Mouse (Mus musculus) MEL (cell line): Measurements from ENCODE around the gene Abca13.

Experiments
- CTCF ChIP-seq, 3 experiments: IDR thresholded peaks in 2 of 3; conservative IDR thresholded peaks in 1 of 3; 2 replicates each; pipeline ENCODE4 v1.5.1; 2011 to 2012; ENCODE audit warnings: low read length in 3 of 3, low read depth in 2 of 3, mild to moderate bottlenecking in 2 of 3, improper control_type of control experiment in 1 of 3, inconsistent platforms in 1 of 3, mixed read lengths in 1 of 3, moderate library complexity in 1 of 3; ENCODE audit not compliant: control insufficient read depth in 1 of 3, insufficient read depth in 1 of 3, poor library complexity in 1 of 3, severe bottlenecking in 1 of 3
- GABPA ChIP-seq: IDR thresholded peaks from 2 replicates; pipeline ENCODE4 v1.6.1; 2012; ENCODE audit warnings: low read depth, mild to moderate bottlenecking, inconsistent platforms, low read length, improper control_type of control experiment, moderate library complexity
- HCFC1 ChIP-seq: IDR thresholded peaks from 2 replicates; pipeline ENCODE4 v1.6.1; 2012; ENCODE audit warnings: low read depth, mild to moderate bottlenecking, inconsistent platforms, low read length, improper control_type of control experiment, moderate library complexity
- MEF2A ChIP-seq: IDR thresholded peaks from 2 replicates; pipeline ENCODE4 v1.6.1; 2014; ENCODE audit warnings: low read depth, mild to moderate bottlenecking, inconsistent platforms, low read length, improper control_type of control experiment; ENCODE audit not compliant: poor library complexity, insufficient replicate concordance, severe bottlenecking; ENCODE audit errors: extremely low read depth
- MYC ChIP-seq: IDR thresholded peaks from 2 replicates; pipeline ENCODE4 v1.6.1; 2011; ENCODE audit warnings: low read depth, mild to moderate bottlenecking, low read length, improper control_type of control experiment, moderate library complexity
- POLR2A ChIP-seq, 2 experiments: IDR thresholded peaks; 2 replicates each; pipeline ENCODE4 v1.6.1; 2011 to 2012; ENCODE audit warnings: low read length in 2 of 2, mild to moderate bottlenecking in 2 of 2, control low read depth in 1 of 2, improper control_type of control experiment in 1 of 2, low read depth in 1 of 2, moderate library complexity in 1 of 2; ENCODE audit not compliant: control insufficient read depth in 1 of 2, insufficient read depth in 1 of 2, poor library complexity in 1 of 2
- RAD21 ChIP-seq: IDR thresholded peaks from 2 replicates; pipeline ENCODE4 v1.6.1; 2011; ENCODE audit warnings: mild to moderate bottlenecking, low read depth, low read length, improper control_type of control experiment
- TBP ChIP-seq: IDR thresholded peaks from 2 replicates; pipeline ENCODE4 v1.8.0; 2011; ENCODE audit warnings: low read depth, low read length, improper control_type of control experiment
- TCF12 ChIP-seq: IDR thresholded peaks from 2 replicates; pipeline ENCODE4 v1.6.1; 2014; ENCODE audit warnings: low read depth, mild to moderate bottlenecking, inconsistent platforms, low read length, improper control_type of control experiment, moderate library complexity
- ZC3H11A ChIP-seq: IDR thresholded peaks from 2 replicates; pipeline ENCODE4 v1.6.1; 2012; ENCODE audit warnings: low read depth, mild to moderate bottlenecking, inconsistent platforms, low read length, improper control_type of control experiment

DNA sequence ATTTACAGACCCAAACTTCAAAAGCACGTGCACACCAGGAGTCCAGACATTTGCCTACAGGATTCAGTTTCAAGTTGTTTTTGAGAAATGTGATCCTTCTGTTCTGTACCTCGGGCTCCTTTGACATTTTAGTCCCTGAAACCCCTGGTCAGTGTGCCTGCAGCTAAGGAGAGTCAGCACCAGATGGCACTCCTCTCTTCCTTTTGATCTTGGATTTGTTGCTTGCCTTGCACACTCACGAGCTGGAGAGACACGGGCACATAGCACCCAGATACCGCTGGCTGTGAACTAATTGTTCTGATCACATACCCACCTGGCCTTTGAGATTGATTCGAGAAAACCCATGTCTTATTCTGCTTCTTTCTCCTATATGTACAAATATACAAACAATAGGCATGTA, 289.8 kb downstream of the Abca13 start:
- TF ChIP-seq MYC (no peak), TCF12 (no peak), ZC3H11A (no peak), MEF2A (no peak), RAD21 (no peak), POLR2A (IDR thresholded peaks at IDR 0.05; ENCODE audit: control insufficient read depth in 1 of 2, insufficient read depth in 1 of 2, low read depth in 1 of 2, low read length in 2 of 2, poor library complexity in 1 of 2) (no peak), CTCF (IDR thresholded peaks at IDR 0.05 in 2 of 3, conservative IDR thresholded peaks at IDR 0.05 in 1 of 3; ENCODE audit: control insufficient read depth in 1 of 3, insufficient read depth in 1 of 3, low read depth in 2 of 3, low read length in 3 of 3, poor library complexity in 1 of 3, severe bottlenecking in 1 of 3) (no peak; a peak in 1 of 6 replicates), GABPA (no peak), TBP (no peak), HCFC1 (no peak)
